Mouse (Mus musculus): Measurements from ENCODE around the gene Ly6c1. TPM values are rescaled to one million over a fixed set of nuclear protein-coding genes. Genes with fewer than 3 reads are reported as not detected.

Gene Ly6c1
- total RNA-seq (2023): not detected in 4 replicates

DNA sequence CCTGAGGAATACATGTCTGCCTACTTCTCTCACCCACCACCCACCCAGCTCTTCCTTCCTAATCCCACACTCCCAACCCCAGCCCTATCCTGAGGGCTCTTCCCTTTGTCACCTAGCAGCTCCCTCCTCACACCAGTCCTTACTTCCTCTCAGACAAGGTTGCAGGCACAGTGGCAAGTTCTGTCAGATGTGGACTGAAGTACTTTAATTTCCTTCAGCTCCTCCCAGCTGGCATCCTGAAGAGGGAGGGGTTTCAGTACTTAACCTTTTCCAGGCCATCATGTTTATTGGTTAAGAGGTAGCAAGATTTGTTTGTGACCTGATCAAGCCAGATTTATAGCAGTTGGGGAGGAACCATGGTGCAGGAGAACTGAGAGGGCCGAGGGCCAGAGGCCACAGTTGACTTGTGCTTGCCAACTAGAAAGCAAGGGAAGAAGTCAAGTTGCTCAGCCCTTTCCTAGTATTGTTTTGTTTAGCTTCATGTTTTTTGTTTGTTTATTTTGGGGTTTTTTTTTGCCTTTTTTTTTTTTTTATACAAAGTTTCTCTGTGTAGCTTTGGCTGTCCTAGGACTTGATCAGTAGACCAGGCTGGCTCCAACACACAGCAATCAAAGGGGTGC, at the start of gene Ly6c1:
Gene Ly6c1, minus strand, starts transcription at position 189 of the 620 bp plus-strand sequence.

Other genes starting within 250 kb of the Ly6c1 start
- not detected in 4 replicates for gene Gml2, start 229.8 kb downstream of the Ly6c1 start, total RNA-seq (2023)
- 0.97 to 1.8 TPM (median 1.5 TPM) in 4 replicates for gene 2010109I03Rik, start 151.8 kb downstream of the Ly6c1 start, total RNA-seq (2023)
- 0.72 TPM in 1 of 4 replicates, not detected in the others for gene Ly6i, start 65.4 kb downstream of the Ly6c1 start, total RNA-seq (2023)
- gene Ly6a, start 50.8 kb downstream of the Ly6c1 start, total RNA-seq (2023): 103 to 127 TPM (median 121 TPM) in 4 replicates
- gene Ly6c2, start 63.1 kb upstream of the Ly6c1 start, total RNA-seq (2023): 3.0 to 5.3 TPM (median 4.9 TPM) in 4 replicates
- gene Ly6g, start 106.4 kb upstream of the Ly6c1 start, total RNA-seq (2023): not detected in 4 replicates
- gene BC025446, start 167.5 kb upstream of the Ly6c1 start, total RNA-seq (2023): not detected in 4 replicates
- not detected in 4 replicates for gene Ly6f, start 219.6 kb upstream of the Ly6c1 start, total RNA-seq (2023)

Data from B cell, adult 62 days (primary cell).